ENCODE assay signal across 2 mouse cellular contexts in the genomic region with DNA sequence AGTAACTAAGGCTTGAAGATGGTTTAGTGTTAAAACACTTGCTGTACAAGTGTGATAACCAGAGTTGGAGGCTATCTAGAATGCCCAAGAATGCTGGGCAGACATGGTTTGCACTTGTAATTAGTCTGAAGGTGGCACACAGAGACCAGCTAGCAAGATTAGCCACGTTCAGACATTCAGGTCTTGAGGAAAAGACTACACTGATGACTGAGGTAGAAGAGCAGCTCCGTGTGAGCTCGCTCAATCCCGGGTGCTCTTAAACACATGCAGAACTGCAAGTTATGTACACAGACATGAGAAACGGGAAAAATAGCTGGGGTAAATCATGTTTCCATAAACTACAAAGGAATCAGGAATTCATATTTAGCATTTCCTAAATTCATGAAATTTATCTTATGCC.
TF ChIP-seq lines count a peak whose summit lies in the region.

No protein-coding gene starts in this region.

TF ChIP-seq in CH12.LX, 34 proteins besides CTCF, POLR2A, EP300 and RAD21:
- TF ChIP-seq ZMIZ1 (IDR thresholded peaks at IDR 0.05; ENCODE audit: low read depth, low read length) = peak; percentile 42; the same call in 1 of the 2 replicates
- TF ChIP-seq GABPA (IDR thresholded peaks at IDR 0.05; ENCODE audit: insufficient replicate concordance, low read depth, low read length) = no peak
- TF ChIP-seq POLR2AphosphoS2 (IDR thresholded peaks at IDR 0.05; ENCODE audit: low read depth, low read length) = peak; percentile 82
- no peak for TF ChIP-seq MEF2A (IDR thresholded peaks at IDR 0.05; ENCODE audit: borderline replicate concordance, low read depth, low read length)
- TF ChIP-seq MAFK (IDR thresholded peaks at IDR 0.05; ENCODE audit: insufficient replicate concordance, low read length) = no peak
TF ChIP-seq in CH12.LX: peak in this region for 2.

TF ChIP-seq in MEL, 35 proteins besides CTCF, POLR2A, EP300 and RAD21:
- TF ChIP-seq MYC (IDR thresholded peaks at IDR 0.05; ENCODE audit: low read depth, low read length) (no peak), POLR2AphosphoS2 (IDR thresholded peaks at IDR 0.05; ENCODE audit: low read length) (peak; percentile 52; the same call in 1 of the 2 replicates)
TF ChIP-seq in MEL: peak in this region for 1.
